Mouse (Mus musculus): ENCODE results near the gene Runx3. TPM values are rescaled to one million over a fixed set of nuclear protein-coding genes. Genes with fewer than 3 reads are reported as not detected.

Gene Runx3
- polyA plus RNA-seq, 3 experiments from 2014 or later: 9.2 to 26.5 (median 11.1) TPM

DNA sequence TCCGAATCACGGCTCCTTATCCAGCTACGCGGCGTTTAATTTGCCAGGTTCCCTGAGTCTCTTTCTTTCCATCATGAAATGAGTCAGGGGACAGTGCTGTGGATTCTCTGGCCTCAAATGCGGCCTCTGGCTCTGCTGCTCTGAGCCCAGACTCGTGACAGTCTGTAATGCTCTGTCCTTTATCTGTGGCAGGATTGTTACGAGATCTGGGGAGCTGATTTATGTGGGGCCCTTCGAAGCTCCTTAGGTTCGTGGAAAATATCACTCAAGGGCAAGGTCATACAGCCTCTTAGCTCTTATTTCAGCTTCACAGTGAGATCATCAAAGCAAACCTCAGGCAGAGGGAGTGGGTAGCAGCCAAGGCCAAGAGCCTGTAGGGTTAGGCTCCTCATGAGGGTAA, 6.2 kb upstream of the Runx3 start:
- peak; percentile 17 for ATAC-seq

DNA sequence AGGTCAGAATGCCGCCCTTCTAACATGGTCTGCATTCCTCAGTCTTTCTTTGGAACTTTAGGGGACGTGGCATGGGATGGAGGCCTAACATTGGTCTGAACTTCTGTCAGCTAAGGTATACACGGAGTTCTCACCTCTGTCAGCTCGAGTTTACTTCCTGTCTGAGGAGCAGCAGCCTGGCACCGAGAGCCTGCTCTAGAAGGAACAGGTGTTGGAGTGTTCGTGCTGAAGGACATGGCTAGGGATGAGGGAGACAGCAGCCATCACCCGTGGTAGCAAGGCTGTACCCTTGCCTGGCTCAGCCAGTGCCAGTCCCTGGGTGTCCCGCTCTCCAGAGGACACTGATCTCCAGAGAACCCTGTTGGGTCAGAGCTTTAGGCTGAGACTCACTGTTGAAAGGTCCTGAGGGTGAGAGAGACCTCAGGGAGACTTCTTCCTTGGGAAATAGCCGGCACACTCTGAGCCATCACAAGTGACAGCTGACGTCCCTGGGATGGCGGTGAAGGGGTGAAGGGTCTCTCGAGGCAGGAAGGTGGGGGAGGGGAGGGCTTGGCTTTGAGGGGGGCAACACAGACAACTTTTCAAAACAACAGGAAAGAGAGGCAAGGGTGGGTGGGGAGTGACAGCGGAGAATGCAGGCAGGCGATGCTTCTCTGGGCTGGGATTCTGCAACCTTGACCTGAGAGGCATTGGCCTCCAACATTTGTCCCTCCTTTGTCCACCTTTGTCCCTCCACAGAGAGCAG, 4.9 kb upstream of the Runx3 start:
- no peak for ATAC-seq

DNA sequence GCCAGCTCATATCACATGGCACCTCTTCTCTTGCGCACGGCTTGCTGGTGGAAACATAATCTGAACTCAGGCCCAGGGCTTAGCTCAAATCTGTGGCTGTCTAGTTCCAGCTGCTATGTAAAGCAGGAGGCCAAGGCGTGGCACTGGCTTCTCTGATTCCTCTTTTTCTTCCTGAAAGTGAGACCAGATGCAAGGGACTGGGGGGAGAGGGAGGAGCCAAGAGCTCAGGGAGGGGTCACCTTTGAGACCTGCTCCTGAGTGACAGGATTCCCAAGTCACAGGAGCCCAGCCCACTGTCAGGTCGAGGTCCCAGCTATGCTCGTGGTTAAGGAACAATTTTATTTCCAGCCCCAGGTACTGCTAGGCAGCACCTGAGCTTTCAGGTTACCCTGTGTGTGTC, 4.1 kb upstream of the Runx3 start:
- no peak for ATAC-seq

DNA sequence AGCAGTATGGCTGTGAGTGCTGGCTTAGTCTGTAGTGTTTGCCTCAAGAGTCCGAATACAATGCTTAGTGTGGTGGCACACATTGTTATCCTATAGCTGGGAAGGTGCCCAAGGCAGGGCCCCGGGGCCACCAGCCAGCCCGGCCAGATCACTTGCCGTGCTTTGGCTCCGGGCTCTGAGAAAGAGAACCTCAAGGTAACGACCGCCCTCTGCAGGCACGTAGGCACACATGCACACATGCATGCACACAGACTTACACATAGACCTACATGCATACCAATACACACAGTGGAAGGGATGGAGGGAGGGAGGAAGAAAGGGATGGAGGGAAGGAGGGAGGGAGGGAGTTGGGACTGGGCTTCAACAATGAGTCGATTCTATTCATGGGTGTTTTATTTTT, 2.6 kb upstream of the Runx3 start:
- ATAC-seq: no peak

DNA sequence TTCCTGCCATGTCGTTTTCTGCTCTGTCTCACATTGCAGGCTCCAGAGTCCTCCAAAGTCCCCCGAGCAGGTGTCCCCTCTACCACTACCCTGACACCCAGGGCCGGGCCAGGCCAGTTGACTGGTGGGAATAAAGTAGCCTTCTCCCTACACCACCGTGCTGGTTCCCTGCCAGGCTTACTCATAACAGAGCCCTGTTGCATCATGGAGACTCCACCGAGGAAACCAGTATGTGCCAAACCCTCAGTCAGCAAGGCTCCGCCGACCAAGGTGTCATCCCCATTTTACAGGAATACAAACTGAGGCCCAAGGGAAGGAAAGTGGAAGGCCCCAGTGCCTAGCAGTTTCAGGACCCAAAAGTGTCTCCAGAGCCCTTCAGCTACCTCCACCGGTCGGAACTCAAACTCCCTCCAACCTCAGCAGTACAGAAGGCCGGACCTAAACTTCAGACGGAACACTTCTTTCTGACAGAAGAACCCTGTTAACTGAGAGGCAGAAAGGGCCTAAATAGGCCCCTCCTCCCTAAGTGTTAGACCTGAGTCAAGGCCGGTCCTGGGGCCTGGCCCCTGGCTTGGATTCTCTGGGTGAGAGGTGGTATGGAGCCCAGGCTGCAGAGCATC, 1.5 kb upstream of the Runx3 start:
- no peak for ATAC-seq

DNA sequence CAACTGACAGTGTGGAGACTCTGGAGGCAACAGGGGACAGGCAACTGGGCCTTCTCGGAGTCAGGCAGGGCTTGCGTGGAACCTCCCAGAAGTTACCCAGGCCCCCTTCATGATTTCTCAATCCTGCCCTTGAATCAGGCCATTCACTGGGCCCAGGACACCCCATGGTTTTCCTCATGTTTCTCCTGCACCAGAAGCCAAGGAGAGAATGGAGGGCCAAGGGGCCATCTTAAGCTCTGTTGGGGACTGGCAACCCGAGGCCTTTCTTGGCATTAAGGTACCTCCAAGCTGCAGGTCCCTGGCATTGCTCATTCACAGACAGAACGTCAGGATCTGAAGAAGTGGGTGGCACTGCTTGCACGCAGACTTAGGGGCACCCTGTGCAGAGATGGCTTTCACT, 3.3 kb downstream of the Runx3 start:
- no peak for ATAC-seq

DNA sequence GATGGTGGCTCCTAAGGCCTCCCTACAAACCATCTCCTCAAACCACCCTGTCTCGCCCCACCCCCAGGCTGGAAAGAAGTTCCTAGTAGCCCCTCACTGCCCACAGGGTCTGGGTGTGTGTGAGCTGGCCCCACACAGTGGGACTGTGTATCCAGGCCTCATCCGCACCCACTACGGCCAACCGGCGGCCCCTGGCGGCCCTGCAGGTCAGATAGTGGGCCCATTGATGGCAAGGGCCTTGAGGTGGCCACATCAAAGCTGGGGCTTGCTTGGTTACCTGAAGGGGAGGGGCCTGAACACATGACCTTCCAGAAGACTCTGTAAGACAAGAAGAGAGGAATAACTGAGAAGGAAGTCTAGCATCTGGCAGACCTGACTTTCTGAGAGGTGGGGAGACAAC, 4.3 kb downstream of the Runx3 start:
- no peak for ATAC-seq

DNA sequence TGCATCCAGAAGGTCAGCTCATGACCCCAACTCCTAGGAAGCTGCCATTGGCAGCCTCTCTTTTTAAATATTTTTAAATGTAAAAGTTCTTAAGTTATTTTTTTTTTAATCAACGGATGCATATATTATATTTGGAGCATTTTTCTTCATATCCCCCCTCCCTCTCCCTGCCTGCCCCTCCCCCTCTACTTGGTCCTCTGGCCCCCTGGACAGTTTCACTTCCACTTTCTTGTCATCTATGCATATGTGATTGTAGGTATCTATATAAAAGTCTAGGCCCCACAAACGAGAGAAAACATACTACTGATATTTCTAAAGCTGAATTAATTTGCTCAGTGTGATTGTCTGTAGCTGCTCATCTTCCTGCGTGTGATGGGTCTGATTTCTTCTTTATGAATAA, 4.7 kb downstream of the Runx3 start:
- ATAC-seq: no peak

DNA sequence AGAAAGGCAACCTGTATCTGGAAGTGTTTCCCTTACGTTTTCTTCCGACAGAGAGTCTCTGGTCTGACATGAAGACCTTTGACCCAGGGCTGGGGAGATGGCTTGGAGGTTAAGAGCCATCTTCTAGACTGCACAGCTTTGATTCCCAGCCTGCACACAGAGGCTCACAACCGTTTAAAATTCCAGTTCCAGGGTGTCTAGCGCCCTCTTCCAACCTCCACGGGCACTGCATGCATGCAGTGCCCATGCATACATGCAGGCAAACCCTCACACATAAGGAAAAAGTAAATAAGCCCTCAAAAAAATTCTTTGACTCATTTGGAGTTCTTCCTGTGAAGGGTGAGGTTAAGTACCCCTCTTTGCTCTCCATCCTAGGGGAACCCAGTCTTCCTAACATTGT, 5.9 kb downstream of the Runx3 start:
- no peak for ATAC-seq

DNA sequence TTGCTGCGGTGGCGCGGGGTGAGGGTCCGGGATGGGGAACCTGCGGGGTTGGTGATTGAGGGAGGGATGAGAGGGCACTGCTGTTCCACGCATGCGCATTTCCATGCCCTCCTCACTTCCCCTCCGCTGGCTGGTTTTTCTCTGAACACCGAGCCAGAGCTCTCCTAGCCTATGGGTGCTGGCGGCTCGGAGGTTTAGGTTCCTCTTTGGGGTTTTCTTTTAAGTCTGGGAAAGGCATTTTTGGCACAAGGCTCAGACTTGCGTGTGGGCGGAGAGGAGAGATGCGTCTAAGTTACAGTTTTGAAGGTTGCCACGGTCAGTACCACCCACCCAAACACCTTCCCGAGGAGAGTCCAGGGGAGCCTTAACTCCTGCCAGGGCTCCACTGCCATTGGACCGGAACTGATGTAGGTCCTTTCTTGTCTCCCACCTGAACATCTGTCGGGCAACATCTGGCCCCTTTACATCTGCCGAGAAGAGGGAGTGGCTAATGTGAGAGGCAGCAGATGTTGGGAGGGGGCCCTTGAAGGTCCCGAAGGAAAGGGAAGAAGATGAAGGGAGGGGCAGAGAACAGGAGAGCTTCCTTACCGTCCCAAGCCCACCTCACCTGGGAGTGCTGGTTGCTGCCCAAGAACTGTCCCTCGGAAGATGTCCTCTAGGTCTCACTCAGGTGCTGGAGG, 8.5 kb downstream of the Runx3 start:
- peak; percentile 81 for ATAC-seq

DNA sequence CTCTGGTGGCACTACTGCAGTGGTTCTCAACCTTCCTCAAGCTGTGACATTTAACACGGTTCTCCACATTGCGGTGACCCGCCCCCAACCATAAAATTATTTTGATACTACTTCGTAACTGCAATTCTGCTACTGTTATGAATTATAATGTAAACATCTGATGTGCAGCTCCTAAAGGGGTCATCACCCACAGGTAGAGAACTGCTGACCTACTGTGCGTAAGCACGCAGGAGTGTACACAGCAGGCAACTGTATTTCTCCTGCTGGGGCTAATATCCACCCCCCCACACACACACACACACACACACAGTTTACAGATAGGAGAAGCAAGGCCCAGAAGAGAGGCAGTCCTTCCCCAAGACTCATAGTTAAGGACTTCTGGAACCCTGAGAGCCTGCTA, 9.7 kb downstream of the Runx3 start:
- no peak for ATAC-seq

DNA sequence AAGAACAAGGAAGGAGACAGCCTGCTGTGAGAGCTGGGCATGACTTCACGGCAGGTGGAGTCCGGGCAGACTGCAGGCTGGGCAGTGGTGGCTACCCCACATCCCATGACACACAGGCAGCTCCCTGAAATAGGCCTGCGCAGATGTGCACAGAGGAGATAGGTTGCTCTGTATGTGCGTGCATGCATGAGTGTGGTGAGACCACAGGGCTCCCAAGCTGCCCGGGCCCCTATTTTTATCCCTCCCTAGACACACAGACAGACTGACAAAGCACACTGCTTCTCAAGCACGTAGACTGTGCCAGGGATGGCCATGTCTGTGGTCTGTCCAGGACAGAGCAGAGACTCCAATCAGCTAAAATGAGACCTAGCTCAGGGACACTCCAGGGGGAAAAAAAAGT, 10.7 kb downstream of the Runx3 start:
- ATAC-seq: no peak

DNA sequence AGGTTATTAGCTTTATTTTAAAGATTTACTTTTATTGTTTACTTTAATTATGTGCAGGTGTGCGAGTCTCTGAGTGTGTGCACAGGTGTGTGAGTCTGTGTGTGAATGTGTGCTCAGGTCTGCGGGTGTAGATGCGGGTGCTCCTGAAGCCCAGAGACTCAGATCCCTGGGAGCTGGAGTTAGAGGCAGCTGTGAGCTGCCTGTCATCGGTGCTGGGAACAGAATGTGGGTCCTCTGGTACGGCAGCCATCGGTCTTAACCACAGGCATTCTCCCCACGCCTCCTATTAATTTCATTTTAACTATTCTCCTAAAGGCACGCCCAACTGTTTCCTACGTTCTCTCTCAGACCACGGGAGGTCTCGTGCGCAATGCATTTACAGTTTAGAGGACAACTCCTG, 12.3 kb downstream of the Runx3 start:
- no peak for ATAC-seq

DNA sequence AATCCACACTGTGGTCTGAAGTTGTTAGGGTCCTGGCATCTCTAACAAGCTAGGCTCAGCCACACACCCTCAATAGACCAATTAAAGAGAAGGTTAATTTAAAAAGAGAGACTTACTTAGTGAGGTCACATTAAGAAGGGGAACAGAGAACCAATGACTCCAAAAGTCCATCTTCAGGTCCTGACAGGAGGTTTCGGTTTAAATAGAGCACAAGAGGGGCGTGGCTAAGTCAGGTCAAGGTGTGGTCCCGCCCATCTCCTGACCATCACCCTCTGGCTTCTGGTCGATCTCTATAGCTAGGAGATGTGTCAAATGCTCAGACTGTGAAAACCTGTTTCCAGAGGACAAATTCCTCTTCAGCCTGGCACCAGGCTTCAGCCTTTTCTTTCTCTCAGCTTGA, 13.3 kb downstream of the Runx3 start:
- no peak for ATAC-seq

DNA sequence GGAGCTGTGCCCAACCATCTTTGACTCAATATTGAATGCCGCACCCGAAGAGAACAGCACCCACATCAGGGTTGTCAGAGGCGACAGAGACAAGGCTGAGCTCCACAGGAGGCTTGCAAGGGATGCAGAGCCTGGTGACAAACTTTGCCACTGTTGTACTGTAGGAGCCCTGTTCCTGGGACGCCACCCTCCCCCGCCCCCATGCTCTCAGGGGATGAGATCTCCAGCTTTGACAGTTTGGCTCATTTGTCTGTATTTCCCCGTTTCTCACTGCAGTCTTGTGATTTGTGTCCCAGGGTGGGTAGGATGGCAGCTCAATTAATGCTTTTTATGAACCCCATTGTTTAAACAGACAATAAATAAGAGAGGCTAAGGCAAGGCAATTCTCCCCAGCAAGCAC, 14.9 kb downstream of the Runx3 start:
- ATAC-seq: no peak

DNA sequence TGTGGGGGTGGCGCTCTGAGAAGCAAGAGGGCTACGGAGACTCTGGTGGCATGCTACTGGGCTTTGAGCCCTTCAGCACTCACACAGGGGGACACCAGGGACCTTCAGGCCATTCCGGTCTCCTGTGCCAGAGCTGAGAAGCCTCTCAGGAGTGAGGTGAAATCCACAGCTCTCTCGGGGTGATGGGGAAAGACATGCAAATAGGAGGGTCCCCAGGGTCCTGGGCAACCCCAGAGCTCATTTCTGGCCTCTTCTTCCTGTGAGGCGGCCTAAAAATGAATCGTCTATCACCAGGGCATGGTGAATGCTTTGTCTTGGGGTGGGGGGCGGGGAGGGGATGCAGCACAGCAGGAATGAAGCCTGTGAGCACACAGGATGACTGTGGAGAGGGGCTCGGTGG, 15.8 kb downstream of the Runx3 start:
- no peak for ATAC-seq

DNA sequence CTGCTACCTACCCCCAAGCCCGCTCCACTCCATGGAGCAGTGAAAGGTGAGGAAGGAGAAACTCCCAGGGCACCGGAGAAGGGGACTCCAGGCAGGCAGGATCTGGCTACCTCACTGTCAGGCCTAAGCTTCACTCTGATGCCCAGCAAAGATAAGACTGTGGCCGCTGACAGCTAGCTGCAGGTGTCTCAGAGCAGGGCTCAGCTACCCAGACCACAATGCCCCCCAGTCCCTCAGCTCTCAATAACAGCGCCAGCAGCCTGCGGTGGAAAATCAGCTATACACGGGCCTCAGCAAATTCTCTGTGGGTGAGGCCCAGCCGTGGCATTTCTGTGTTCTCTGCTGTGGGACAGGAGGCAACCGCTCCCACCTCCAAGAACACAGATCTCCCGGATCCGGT, 16.2 kb downstream of the Runx3 start:
- ATAC-seq: no peak

DNA sequence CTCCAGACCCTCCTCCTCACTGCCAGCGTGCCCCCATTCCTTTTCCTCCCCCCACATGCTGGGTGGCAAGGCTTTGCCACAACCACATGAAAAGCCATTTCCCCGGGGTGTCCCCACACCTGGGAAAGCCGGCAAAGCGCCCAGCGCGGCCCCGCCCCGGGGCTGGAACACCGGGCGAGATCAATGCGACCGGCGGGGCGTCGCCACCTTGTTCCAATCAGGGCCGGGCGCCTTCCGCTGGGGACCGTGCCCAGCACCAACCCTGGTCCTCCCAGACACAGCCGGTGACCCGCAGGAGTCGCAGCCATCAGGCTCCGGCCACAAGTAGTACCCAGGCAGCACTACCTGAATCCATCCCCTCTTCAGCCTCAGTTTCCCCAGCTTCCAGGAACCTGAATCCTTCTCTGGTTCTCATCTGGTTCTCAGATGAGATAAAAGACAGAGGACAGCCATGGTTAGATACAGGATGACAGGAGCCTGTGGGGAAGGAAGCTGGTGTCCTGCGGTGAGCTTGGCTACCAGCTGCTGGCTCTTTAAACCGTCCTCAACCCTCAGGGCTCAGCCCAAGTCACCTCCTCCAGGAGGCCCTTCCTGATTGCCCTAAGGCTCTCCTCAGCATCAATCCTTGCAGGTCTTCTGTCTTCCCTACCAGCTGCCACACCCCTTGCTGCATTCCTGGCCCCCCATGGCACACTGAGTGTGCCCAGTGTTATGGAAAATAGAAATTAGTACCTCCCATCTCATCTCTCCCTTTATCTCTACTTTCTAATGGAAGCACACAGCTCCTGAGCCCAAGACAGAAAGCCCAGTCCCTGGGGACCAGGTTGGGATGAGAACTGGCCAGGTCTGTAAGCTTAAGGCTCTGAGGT, 20.4 kb downstream of the Runx3 start:
- no peak for ATAC-seq

DNA sequence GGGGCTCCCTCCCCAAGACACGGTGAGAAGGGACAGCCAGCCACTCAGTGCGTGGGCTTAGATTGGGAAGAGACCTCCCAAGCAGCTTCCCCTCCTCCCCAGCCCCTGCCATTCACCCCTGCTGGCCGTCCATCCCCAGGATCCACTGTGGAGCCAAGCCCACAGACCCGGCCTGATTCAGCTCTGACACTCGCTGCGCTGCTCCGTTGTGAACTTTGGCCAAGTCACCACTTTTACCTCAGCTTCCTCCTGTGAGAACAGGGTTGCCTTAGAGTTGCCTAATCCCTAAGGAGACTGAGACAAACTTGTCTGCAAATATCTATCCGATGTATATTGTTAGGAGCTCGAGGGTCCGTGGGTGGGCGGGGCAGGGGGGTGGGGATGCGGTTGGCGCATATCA, 21.3 kb downstream of the Runx3 start:
- ATAC-seq: no peak

DNA sequence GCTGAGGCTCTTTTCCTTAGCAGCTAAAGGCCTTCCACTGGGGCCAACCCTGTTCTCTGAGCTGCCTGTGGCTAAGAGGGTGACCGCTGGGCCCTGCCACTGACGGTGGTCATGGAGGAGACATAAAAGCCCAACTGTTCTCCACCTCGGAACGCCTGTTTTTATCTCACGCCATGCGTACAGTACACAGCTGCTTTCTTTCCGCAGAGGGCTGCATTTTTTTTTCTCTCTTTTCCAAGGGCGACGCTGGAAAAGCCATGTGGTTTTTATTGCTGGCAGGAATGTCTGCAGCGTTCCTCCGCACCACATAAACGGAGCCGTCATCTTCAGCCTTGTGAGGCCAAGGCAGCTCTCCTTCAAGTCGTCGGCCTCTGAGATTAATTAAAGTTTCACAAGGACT, 26.3 kb downstream of the Runx3 start:
- ATAC-seq: no peak

DNA sequence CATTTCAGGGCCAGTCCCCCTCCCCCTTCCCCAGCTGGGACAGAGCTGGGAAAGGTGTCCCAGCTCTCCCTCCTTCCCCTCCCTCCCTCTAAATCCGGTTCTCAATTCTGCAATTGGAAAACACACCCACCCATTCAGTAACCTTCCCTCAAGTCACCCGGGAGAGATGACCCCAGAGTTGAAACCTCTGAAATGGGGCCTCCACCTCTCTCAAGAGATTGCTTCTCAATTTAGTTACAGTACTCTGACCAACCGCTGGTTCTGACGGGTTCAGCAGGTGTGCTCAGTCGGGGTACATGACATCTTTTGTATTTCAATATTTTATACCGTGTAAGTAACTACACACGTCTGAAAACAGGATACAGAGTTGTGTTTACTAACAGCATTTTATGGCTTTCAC, 28.2 kb downstream of the Runx3 start:
- no peak for ATAC-seq

DNA sequence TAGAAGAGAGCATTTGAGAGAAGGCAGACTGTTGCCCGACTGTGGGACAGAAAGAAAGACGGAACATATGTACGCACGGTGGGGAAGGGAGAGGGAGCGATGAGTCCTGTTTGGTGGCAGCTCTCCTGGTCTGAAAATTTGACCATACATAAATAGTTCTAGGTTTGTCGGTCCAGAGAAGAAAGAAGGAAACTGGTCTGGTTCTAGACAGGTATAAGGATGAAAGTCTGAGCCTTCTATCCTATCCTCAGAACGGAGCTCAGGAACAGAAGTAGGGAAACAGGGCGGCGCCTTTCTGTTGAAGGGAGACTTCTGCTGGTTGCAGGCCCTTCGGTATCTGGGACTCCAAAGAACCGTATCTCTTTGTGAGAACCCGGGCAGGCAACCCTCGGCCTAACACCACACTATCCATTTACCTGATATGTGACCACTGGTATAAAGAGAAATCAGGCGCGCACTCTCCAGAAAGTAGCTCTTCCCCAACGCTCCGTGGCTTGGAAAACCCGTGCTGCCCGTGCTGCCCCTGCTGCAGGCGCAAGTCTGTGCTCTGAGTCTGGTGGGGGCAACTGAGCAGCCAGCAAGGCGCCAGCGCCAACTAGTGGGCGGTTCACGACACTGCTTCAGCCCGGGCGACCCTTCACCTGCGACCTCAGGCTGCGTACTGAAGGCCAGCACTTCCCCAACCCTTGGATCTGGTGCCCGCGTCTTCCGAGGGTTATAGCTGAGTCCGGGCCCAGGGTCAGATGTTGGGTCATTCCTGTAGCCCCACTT, 29.8 kb downstream of the Runx3 start:
- peak; percentile 56 for ATAC-seq
